Mouse (Mus musculus): ENCODE measurements around the gene Dact1. TPM values are rescaled to one million over a fixed set of nuclear protein-coding genes. Genes with fewer than 3 reads are reported as not detected.
A peak's percentile ranks its signal among the peaks of the same experiment; 100 is the strongest.

Dact1 gene
- total RNA-seq (2017) = 0.56 TPM in 1 of 2 replicates, not detected in the other

DNA sequence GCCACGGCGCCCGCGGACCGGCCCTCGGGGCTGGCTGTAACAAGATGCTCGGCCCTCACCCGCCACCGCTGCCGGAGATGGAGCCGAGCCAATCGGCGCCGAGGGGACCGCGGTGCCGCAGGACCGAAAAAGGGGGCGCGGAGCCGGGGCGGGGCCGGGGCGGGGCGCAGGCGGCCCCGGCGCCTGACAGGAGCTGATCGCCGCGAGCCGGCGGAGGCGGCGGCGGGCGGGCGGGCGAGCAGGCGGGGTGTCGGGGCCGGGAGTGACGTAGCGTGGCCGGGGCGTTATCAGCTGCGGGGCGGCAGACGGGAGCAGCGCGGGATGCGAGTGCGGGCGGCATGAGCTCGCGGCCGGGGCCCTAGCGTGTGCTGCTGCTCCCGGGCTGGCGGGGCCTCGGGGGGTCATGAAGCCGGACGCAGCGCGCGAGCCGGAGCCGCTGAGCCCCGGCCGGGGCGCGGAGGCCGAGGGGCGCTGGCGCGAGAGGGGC, at the start of gene Dact1:
Gene Dact1 (plus strand): TSS at position 304 of the 487 bp plus-strand sequence.
- peak; percentile 39 to 62; a peak in 3 of 4 replicates for ATAC-seq (replicated peaks in 1 of 2; ENCODE audit: insufficient read depth in 1 of 2, low FRiP score in 2 of 2, low TSS enrichment in 1 of 2, low read depth in 1 of 2, poor library complexity in 2 of 2, severe bottlenecking in 2 of 2)

DNA sequence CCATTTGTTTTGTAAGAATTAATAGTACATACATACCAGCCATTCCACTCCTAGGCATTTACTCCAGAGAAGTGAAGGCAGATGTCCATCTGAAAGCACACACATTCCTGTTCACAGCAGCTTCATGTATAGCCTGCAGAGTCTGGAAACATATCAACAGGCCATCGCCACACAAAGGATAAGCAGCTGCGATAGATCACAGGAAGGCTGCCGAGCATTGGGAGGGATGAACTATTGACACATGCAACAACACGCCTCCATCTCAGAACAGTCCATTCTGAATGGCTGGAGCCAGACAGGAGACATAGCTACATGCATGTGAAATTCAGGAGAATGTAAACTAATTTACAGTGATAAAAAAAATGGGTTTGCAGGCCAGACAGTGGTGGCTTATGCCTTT, 45.5 kb upstream of the Dact1 start:
- no peak for ATAC-seq (replicated peaks in 1 of 2; ENCODE audit: insufficient read depth in 1 of 2, low FRiP score in 2 of 2, low TSS enrichment in 1 of 2, low read depth in 1 of 2, poor library complexity in 2 of 2, severe bottlenecking in 2 of 2)

DNA sequence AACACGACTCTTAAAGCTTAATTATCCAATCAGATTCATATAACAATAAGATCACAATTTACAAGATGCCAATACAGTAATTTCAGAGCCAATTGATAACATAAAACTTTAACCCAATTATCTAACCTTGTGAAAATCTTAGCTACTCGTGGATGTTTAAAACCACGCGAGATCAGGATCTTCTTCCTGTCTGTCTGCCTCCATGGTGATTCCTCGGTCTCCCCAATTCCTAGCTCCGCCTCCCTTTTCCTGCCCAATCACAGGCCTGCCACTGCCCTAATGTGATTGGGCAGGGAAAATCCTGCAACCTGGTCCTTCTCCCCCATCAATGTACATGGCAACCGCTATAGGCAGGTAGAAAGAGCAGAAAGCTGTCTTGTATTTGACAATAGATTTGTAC, 40.3 kb upstream of the Dact1 start:
- ATAC-seq (replicated peaks in 1 of 2; ENCODE audit: insufficient read depth in 1 of 2, low FRiP score in 2 of 2, low TSS enrichment in 1 of 2, low read depth in 1 of 2, poor library complexity in 2 of 2, severe bottlenecking in 2 of 2) = no peak

DNA sequence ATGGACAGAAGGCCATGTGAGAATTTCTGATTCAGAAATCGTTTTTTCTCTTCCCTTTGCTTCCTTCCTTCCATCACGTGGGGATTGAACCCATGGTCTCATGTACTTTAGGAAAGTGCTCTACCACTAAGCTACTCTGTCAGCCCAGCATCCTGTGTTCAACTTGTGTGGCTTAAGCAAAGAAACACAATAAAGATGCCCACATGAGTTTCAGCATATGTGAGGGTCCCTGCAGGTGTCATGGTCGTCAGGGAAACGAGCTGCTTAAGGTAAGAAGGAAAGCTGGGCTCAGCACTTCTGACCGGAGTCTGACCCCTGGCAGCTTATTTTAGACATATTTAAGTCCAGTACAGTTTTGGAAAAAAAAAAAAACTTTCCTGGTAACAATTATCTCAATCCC, 38.6 kb upstream of the Dact1 start:
- no peak for ATAC-seq (replicated peaks in 1 of 2; ENCODE audit: insufficient read depth in 1 of 2, low FRiP score in 2 of 2, low TSS enrichment in 1 of 2, low read depth in 1 of 2, poor library complexity in 2 of 2, severe bottlenecking in 2 of 2)

DNA sequence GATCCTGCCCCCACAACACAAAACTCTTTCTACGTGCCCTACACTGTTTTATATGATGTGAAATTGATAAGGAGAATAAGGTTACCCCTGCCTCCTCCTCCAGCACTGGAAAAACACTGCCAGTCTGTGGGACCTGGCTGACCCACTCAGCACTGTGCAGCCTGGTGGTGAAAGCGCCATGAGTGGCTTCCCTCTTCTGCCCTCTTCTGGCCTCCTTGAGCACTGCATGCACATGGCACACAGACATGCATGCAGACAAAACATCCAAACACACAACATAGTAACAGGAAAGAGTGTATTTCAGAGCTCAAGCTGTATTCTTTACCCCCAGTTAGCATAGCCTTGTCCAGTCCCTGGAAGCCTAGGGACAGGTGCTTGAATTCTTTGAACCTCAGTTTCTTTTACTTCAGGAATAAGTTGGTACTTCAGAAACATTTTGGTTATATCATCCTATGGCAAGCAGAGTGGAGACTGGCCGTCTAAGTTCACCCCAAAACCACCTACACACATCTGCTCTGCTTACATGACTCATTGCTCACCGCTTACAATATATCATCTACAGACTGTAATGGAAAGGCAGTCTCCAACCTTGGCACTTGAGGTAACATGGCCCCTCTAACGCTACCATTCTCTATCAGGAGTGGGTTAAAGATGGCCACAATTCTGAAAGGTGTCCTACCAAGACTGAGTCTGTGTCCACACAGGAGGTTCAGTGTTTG, 35.0 kb upstream of the Dact1 start:
- no peak for ATAC-seq (replicated peaks in 1 of 2; ENCODE audit: insufficient read depth in 1 of 2, low FRiP score in 2 of 2, low TSS enrichment in 1 of 2, low read depth in 1 of 2, poor library complexity in 2 of 2, severe bottlenecking in 2 of 2)

DNA sequence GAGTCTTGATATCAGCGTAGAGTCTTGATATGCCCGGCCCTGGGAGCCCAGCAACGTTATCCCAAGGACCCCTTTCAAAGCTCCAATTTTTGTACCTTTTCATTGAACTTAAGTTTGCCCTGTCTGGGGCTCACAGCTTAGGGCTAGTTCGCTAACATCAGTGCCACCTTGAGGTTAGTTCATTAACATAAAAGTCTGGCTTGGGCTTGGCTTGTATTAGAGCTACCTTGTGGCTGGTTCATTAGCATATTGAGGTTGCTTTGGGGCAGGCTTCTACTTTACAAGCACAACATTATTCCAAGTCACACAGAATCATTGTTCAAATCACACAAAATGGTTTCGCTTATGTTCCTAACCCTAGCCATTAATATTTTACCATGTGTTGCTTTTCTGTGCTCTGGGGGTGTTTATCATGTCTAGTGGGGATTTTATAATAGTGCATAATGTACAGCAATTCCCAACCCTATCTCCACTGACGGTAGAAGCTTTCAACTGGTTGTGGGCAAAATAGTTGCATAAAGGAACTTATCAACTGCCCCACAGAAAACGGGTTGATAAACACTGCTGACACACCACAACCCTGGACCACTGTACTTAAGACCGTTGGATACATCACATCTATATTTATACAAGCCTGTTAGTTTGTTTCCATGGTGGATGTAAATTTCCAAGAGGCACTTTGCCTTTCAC, 33.6 kb upstream of the Dact1 start:
- no peak for ATAC-seq (replicated peaks in 1 of 2; ENCODE audit: insufficient read depth in 1 of 2, low FRiP score in 2 of 2, low TSS enrichment in 1 of 2, low read depth in 1 of 2, poor library complexity in 2 of 2, severe bottlenecking in 2 of 2)

DNA sequence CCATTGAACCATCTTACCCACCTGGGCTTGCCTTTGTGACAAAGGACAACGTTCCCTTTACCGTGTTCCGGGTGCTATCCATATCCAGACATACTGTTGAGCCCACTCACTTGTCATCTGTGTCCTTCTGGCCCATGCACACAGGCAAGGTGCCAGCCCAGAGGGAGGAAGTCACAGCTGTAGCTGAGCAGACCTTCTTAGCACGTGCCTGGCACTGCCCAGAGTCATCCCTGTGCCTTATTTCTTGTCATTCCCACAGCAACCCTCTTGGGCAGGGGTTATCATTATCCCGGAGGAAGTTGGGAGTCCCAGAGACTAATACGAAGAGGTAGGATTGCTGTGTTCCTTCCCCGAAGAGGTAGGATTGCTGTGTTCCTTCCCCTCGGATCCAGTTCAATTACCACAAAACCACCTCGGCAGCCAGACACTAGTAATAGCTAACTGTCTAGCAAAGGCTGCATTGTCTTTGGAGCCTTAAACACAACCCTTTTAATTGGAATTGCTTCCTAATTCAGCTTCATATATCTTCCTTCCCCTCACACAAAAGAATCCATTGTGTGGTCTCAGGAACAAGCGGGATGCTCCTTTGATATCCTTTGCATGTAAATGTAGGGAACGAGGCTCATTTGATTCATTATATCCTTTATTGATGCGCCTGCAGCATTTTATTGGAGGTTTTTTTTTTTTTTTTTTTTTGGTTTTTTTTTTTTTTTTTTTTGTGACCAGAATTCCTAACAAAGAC, 30.0 kb upstream of the Dact1 start:
- ATAC-seq (replicated peaks in 1 of 2; ENCODE audit: insufficient read depth in 1 of 2, low FRiP score in 2 of 2, low TSS enrichment in 1 of 2, low read depth in 1 of 2, poor library complexity in 2 of 2, severe bottlenecking in 2 of 2) = no peak

DNA sequence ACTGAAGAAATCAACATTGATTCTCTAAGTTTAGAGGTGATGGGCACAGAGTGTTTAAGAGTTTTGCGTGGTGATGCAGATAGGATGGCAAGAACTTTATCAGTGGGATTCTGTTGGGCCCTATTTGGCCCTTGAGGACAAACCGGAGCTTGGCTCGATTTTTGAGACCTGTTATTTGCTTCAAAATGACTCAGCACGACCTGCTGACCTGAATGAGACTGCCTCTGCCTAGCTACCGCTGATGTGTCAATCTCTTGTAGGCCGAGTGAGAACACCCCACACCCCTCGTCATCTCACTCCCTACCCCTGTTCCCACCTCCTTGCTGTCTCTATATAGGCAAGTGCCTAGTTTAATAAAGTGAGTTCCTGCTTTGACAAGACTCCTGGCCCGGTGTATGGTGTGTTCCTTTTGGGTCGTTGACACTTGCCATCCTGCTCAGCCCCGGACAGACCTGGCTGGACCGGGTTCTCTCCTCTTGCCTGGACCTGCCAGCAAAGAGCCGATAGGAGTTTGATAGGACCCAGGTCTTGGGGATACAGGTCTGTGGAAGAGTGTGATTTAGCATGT, 28.4 kb upstream of the Dact1 start:
- ATAC-seq (replicated peaks in 1 of 2; ENCODE audit: insufficient read depth in 1 of 2, low FRiP score in 2 of 2, low TSS enrichment in 1 of 2, low read depth in 1 of 2, poor library complexity in 2 of 2, severe bottlenecking in 2 of 2) = no peak

DNA sequence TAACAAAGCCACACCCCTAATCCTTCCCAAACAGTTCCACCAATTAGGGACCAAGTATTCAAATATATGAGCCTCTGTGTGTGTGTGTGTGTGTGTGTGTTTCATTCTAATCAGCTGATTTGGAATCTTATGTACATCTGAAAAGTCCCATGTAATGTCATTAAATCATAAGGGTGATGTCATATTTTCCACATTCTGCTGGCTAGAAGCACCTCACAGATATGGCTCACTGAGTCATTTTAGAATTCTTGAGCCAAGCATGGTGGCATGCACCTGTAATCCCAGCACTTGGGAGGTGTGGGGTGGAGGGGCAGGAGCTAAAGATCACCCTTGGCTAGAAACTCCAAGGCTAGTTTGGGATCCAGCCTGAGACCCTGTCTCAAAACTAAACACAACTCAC, 24.3 kb upstream of the Dact1 start:
- no peak for ATAC-seq (replicated peaks in 1 of 2; ENCODE audit: insufficient read depth in 1 of 2, low FRiP score in 2 of 2, low TSS enrichment in 1 of 2, low read depth in 1 of 2, poor library complexity in 2 of 2, severe bottlenecking in 2 of 2)

DNA sequence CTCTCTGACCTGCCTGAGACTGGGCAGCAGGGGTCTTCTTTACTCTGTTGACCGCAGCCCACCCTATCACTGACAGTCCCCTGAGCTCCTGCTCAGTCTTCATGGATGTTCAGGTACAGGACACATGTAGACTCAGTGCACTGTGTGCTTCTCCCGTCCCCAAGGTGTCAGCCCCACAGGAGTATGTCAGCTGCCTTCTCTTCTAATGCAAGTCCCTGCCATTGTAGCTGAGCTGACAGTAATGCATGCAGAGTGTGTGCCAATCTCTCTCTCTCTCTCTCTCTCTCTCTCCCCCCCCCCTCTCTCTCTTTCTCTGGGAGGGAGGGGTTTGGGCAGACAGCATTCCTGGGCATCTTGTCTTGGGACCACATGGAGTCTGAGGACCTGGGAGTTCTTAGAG, 19.2 kb upstream of the Dact1 start:
- no peak for ATAC-seq (replicated peaks in 1 of 2; ENCODE audit: insufficient read depth in 1 of 2, low FRiP score in 2 of 2, low TSS enrichment in 1 of 2, low read depth in 1 of 2, poor library complexity in 2 of 2, severe bottlenecking in 2 of 2)

DNA sequence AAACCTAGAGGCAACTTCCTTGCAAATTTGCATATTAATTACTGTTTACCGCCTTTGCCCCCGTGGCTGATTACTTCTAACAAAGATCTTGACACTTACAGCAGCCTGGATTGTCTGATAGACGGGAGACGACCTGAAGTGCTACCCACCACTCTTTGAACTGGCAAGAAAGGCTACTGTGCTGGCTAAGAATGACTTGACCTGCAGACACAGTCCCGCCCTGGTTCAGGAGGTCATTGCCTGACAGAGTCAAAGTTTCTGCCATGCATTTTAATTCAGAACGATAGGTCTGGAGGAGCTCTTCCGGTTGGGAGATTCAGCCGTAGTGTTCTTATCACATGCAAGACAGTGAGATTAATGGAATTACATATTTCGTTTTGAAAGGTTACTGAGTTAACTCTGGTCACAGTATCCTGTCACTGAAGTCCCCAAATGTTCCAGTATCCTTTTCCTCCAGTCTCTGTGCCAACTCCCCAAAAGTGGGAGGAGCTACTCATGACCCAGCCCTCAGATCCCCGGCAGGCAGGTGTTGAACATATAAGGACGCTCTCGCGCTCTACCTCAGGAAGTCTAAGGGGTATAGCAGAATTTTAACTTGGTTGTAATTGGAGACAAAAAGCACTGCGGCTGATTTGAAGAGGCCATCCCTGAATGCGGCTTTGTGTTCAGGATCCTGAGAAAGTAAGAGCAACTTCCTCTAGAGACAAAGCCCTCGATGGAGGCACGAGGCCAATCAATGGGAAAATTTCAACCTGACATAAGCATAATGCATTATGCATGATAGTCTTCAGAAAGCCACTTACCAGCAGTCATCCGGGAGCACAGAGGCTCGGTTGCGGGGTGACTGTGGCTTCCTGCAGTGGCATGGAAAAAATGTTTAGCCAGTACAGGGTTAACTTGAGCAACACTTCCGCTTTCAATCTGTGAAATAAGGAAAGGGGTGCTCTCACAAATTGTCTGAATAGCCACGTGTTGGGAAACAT, 15.4 kb upstream of the Dact1 start:
- ATAC-seq (replicated peaks in 1 of 2; ENCODE audit: insufficient read depth in 1 of 2, low FRiP score in 2 of 2, low TSS enrichment in 1 of 2, low read depth in 1 of 2, poor library complexity in 2 of 2, severe bottlenecking in 2 of 2) = peak; percentile 71 to 73

DNA sequence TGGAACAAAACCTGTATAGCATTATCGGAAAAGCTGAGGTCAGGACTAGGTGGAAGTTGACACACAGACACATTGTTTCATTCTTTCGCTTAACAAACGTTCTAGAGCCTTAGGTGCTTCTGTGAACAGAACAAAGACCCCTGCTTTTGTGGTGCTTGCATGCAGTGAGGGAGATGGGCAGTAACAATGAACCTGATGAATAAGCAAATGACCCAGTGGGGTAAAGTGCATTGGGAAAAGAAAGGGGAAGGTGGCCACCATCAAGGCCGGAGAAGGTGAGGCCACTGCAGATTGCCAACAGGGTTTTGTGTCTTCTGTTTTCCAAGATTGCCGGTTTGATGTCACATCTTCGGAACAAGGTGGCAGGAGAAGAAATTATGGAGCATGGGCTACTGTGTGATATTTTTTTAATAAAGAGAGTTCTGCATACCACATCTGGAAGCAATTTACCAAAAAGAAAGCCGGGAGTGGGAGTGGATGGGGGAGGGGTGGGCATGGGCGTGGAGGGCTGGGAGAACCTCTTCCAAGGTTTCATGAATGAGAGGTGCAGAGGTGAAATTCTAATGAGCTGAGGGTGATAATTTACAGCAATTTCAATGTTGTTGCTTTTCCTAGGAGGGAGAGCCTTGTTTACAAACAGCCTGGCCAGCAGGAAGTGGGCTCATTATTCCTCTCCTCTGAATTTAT, 12.7 kb upstream of the Dact1 start:
- no peak for ATAC-seq (replicated peaks in 1 of 2; ENCODE audit: insufficient read depth in 1 of 2, low FRiP score in 2 of 2, low TSS enrichment in 1 of 2, low read depth in 1 of 2, poor library complexity in 2 of 2, severe bottlenecking in 2 of 2)

DNA sequence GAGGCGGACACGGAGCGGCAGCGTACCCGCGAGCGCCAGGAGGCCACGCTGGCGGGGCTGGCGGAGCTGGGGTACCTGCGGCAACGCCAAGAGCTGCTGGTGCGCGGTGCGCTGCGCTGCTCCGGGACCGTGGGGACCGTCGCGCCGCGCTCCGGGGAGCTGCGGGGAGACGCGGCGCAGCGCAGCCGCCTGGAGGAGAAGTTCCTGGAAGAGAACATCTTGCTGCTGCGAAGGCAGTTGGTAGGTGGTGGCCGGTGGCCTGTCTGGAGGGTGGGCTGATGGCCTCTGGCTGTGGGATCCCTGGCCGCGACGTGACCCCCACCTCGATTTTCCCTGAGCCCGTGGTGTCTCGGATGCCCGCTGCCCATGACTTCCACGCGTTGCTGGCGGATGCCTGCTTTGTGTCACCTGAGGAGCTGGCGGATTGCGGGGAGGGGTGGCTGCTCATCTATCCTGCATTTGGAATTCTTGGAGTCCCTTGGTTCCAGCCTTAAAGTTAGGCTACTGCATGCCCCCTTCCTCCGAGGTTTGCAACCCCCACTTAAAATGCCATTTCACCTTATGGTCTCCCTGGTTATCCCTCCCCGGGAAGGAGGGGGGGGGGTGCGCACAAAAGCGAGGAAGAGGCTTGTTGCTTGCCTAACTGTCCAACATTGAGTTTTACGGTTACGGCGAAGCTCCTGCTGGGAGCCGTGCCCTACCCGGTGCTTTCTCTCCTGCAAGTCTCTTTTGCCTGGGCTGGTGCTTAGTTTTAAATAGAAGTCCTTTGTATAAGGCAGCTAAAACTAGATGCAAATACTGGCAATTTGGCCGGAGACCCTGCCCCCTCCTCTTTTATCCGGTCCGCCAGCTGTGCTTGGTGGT, 616 bp downstream of the Dact1 start:
- no peak for ATAC-seq (replicated peaks in 1 of 2; ENCODE audit: insufficient read depth in 1 of 2, low FRiP score in 2 of 2, low TSS enrichment in 1 of 2, low read depth in 1 of 2, poor library complexity in 2 of 2, severe bottlenecking in 2 of 2)

DNA sequence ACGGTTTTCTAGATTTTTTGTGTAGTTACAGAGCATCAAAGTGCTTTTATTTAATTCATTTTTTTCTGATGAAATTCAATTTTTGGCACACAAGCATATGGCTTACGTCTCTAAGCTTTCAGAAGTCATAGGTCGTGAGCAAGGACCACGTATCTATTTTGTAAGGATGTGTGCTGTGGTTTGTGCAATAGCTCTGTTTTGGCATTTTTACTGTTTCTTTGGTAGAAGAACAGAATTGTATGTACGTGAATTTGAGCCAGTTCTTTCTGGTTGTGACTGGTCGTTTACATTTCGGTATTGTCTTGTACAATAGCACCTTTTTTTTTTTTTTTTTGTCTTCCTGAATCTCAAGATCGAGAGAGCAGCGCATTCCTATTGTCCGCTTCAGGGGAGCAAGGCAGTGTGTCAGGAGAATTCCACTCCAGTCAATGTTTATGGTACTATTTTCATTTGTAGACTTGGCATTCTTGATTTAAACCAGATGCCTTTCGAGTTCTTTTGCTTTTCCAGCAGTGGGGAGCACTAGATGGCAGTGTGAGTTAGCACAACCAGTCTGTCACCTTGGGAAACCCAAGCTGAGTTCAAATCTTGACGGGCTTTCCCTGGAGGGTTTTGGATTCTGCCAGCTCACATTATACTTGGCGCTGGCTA, 1.7 kb downstream of the Dact1 start:
- no peak for ATAC-seq (replicated peaks in 1 of 2; ENCODE audit: insufficient read depth in 1 of 2, low FRiP score in 2 of 2, low TSS enrichment in 1 of 2, low read depth in 1 of 2, poor library complexity in 2 of 2, severe bottlenecking in 2 of 2)

DNA sequence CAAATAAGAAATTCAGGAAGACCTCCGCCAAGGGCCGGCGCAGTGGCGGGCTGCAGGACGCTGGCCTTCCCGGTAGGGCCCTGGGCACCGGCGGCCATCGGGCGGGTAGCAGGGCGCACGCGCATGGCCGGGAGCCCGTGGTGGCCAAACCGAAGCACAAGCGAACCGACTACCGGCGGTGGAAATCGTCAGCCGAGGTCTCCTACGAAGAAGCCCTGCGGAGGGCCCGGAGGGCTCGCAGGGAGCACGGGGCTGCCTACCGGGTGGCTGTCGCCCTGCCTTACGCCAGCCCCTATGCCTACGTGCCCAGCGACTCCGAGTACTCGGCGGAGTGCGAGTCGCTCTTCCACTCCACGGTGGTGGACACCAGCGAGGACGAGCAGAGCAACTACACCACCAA, 8.6 kb downstream of the Dact1 start:
- ATAC-seq (replicated peaks in 1 of 2; ENCODE audit: insufficient read depth in 1 of 2, low FRiP score in 2 of 2, low TSS enrichment in 1 of 2, low read depth in 1 of 2, poor library complexity in 2 of 2, severe bottlenecking in 2 of 2) = no peak
